Mouse (Mus musculus) activated CD4-positive, CD25-positive, alpha-beta regulatory T cell, adult 9 weeks (primary cell): Measurements from ENCODE around the gene Napsa. TPM values are rescaled to one million over a fixed set of nuclear protein-coding genes. Genes with fewer than 3 reads are reported as not detected.

ENCODE experiments used
- polyA plus RNA-seq: library from polyadenylated mRNA; unstranded; fragments of 100-300 nt; shearing (Covaris generic); gene quantifications from one replicate; pipeline ENCODE4 v1.2.1, GENCODE M21; 2017

Napsa gene
- polyA plus RNA-seq: 2.2 TPM

GRCm38 (mm10) chr7:44572213-44572701 is at the start of gene Napsa:
Gene Napsa (plus strand): TSS chr7:44572380.

DNA sequence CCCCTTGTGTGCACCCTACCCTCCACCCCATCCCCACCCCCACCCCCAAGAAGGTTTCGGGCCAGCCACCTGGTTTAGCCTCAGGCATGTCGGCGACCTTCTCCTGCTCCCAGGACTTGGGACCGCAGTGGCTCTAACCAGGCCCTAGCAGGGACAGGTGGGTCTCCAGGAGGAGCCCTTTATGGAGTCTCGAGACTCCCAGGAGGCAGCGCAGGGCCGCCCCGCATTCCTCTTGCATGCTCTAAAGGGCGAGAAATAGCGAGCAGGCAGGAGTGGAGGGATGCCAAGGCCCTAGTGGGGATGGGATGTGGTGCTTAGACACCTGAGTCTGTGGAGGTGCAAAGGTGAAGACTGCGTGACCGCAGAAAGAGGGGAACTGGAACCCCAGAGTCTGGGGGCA is 47.7 kb upstream of the Napsa start, which contains the start of gene Mybpc2:
Gene Mybpc2, minus strand, starts transcription at position 155 of the 400 bp plus-strand sequence.

GRCm38 (mm10) chr7:44531946-44532732 is 40.0 kb upstream of the Napsa start, which contains the start of gene Spib:
Gene Spib (minus strand): TSS chr7:44532071.

DNA sequence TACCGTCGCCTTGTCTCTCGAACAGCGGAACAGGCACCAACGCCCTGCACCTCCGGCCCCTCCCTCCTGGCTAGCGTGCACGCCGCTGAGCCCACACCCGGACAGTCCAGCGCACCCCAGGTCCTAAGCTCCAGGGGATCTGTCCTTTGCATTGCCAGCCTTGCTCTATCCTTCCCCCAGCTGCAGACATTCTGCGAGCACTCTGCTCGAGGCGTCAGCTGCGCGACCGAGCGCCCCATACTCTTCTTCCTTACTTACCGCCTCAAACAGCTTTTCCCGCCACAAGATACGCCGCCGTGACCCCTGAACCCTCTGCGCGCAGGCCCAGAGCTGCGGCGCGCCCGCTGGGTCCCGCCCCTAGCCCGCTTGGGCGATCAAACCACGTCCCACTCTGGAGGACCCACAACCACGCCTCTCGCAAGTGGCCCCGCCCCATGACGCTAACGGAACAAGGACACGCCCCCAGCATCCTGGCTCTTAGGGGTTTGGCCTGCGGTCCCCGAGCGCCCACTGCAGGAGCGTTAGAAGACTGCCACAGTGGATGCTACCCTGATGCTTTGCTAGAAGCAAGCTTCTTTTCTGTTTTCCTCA is 23.6 kb upstream of the Napsa start, which contains the start of gene Pold1:
Gene Pold1, minus strand, starts transcription at position 353 of the 591 bp plus-strand sequence.

GRCm38 (mm10) chr7:44553826-44554225 is 18.4 kb upstream of the Napsa start, which contains the start of gene Nr1h2:
Gene Nr1h2 (minus strand): TSS chr7:44553951.

GRCm38 (mm10) chr7:44590402-44591347 is 18.5 kb downstream of the Napsa start, which contains the start of gene Kcnc3:
Gene Kcnc3 (plus strand): TSS chr7:44590664.

Other genes starting within 250 kb of the Napsa start
- 0.22 TPM for gene Syt3, start 188.3 kb upstream of the Napsa start, polyA plus RNA-seq
- gene 1700008O03Rik, start 186.6 kb upstream of the Napsa start, polyA plus RNA-seq: not detected
- gene Lrrc4b, start 143.4 kb upstream of the Napsa start, polyA plus RNA-seq: not detected
- gene Aspdh, start 107.0 kb upstream of the Napsa start, polyA plus RNA-seq: not detected
- gene Josd2, start 104.4 kb upstream of the Napsa start, polyA plus RNA-seq: 128 TPM
- 160 TPM for gene Emc10, start 75.9 kb upstream of the Napsa start, polyA plus RNA-seq
- 2.6 TPM for gene Fam71e1, start 75.8 kb upstream of the Napsa start, polyA plus RNA-seq
- gene Mybpc2, start 47.7 kb upstream of the Napsa start, polyA plus RNA-seq: not detected
- gene Spib, start 40.3 kb upstream of the Napsa start, polyA plus RNA-seq: 1.8 TPM
- 58.3 TPM for gene Pold1, start 23.5 kb upstream of the Napsa start, polyA plus RNA-seq
- 143 TPM for gene Nr1h2, start 18.4 kb upstream of the Napsa start, polyA plus RNA-seq
- gene Kcnc3, start 18.3 kb downstream of the Napsa start, polyA plus RNA-seq: not detected
- not detected for gene Myh14, start 98.5 kb downstream of the Napsa start, polyA plus RNA-seq
- gene Izumo2, start 136.4 kb downstream of the Napsa start, polyA plus RNA-seq: not detected
- gene Vrk3, start 176.0 kb downstream of the Napsa start, polyA plus RNA-seq: 111 TPM
- gene Zfp473, start 178.7 kb downstream of the Napsa start, polyA plus RNA-seq: 0.57 TPM
- 61.7 TPM for gene Nup62, start 243.7 kb downstream of the Napsa start, polyA plus RNA-seq
- 2.9 TPM for gene Il4i1, start 244.0 kb downstream of the Napsa start, polyA plus RNA-seq
- gene Atf5, start 244.3 kb downstream of the Napsa start, polyA plus RNA-seq: 0.42 TPM